Mouse (Mus musculus) kidney, adult 9 months (tissue): ENCODE measurements around the gene Spem1.

Experiments
- DNase-seq: peaks from one replicate; pipeline ENCODE4 v3.0.0; 2022

Spem1 gene

DNA sequence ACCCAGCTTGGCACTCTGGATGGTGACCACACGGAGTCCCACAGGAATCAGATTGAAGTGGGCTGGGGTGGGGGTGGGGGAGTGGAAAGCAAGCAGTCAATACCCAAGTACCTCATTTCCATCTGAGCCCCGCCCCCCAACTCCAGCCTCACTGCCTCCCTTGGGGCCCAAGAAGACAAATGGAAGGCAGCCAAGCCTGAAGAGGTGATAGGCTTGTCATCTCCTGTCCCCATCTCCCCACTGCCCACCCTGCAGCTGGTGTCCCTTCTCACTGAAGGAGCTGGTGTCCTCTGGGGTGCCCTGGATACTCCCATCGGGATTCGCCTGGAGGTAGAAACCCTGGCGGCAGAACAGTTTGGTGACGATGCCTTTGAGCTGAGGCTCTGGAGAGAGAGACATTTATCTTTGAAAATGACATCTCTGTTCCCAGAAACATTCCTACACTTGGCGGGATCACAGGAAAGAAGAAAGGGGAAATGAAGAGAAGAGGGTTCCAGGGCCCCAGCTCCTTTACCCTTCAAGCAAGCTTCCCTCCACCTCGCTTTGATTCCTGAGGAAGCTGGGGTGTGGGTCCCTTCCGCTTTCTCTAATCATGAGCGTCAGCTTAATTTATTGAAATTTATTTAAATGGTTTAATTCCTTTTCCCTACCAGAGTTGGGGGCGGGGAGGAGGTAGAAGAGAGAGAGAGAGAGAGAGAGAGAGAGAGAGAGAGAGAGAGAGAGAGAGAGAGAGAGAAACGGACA lies 22.4 kb downstream of the Spem1 start:
- DNase-seq: no peak

DNA sequence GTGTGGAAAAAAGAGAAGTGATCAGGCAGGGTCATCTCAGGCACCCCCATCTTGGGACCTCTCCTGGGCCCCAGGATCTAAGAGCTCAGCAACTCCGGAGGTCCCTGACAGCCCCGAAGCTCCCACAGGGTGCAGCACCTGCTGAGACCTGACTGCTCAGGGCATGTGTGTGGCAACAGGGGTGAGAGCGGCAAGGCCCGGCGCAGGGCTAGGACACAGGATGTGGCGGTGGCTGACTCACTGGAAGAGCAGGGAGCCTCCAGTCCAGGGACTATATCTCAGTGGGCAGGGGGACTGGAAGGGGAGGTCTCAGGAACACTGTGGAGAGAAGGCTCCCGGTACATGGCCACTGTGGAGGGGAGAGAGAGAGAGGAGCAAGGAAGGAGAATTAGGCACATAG lies 24.1 kb downstream of the Spem1 start:
- no peak for DNase-seq

DNA sequence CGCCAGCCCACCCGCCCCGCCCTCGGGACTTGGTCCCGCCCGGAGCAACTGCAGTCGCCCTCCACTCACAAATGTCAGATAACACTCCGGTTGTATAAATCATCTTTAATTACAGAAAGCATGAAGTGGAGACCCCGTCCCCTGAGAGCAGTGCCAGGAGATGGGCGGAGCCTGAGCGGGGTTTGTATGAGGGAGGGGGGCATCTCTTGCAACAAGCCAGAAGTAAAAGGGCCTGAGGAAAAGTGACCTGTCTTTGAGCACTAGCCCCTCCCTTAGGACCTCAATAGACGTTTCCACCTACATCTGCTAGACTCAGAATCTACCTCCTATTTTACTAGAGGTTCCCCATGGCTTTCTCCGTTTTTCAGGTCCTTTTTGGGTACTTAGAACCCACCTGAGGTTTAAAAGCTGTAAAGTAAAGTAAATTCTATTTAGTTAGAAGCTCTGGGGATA lies 26.0 kb downstream of the Spem1 start:
- DNase-seq: peak; percentile 34

DNA sequence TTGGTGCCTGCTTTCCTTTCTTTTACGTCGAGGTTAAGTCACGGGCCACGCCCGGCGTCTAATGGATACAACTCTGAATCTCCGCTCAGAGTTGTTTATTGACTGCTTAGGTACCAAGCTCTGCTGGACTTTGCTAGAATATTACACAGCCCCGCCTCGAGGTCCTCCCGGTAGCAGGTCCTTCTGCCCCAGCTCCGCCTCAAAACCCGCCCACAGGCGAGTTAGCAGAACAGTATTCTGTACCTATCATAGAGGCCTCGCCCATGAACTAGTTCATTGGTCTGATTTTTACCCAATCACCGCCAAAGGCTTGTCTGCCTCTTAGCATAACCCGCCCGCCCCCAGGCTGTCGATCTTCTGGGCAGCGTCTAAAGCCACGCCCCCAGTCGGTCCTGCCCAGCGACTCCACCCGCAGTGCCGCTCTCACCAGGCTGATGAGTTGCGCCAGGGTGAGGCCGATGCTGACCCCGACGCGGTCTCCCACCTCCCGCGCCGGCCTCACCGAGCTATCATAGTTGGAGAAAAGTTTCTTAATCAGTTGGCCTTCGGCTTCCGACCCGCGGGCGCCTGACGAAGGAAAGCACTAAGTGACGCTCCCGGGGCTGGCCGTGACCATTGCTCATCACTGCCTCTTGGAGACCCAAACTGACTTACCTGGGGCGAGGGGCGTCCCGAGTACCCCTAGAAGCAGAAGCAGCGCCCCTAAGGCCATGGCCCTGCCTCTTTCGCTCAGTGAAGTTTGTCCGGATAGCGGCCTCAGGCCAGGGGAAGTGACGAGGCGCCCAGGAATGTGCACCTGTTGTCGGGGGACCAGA lies 26.6 kb downstream of the Spem1 start, which contains the start of gene Chrnb1:
Gene Chrnb1 (minus strand): TSS at position 776 of the 815 bp plus-strand sequence.
- peak; percentile 99 for DNase-seq

DNA sequence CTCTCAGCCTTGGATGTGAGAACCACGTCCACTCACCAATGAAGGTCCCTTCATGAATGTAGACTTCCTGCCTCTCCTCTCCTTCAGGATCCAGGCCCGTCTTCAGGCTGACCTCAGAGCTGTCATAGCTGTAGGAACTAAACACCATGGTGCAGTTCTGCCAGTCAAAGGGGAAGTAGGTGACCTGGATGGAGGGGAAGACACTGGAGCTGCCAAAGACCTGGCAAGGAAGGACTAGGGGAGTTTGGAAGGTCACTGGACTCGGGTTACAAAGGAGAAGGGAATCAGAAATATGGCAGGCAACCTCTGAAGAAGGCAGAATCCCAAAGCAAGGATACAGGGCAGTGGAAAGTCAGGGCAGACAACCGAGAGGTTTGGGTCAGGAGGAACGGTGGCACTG lies 28.6 kb downstream of the Spem1 start:
- no peak for DNase-seq

DNA sequence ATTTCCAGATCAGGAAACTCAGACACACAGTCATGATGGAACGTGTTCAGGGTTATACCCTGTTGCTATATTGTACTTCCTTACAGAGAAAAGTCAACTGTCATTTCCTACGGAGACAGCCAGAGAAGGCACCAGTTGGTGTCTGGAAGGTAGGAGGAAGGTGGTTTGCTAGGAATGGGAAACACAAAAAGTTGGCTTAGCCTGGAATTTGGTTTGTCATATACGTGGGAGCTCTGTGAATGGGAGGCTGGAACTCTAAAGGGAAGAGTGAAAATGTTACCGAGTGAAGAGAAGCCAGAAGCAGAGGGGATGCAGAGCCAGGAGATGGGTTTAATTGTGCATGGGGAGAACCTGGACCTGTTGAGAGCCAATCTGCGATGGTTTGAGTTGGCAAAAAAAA lies 30.6 kb downstream of the Spem1 start:
- DNase-seq: no peak

DNA sequence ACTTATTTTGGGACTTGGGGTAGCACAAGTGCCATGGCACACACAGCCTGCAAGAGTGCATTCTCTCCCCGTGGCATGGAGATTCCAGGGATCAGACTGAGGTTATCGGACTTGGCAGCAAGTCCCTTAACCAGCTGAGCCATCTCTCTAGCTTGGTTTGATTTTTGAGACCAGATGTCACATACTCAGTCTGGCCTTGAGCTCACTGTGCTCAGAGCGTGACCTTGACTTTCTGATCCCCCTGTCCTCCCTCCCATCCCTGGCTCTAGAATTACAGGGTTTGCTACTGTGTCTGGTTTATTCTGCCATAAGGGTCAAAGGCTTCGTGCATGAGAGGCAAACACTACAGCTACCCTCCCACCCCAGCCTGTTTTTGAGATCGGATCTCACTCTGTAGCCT lies 32.5 kb downstream of the Spem1 start:
- no peak for DNase-seq

DNA sequence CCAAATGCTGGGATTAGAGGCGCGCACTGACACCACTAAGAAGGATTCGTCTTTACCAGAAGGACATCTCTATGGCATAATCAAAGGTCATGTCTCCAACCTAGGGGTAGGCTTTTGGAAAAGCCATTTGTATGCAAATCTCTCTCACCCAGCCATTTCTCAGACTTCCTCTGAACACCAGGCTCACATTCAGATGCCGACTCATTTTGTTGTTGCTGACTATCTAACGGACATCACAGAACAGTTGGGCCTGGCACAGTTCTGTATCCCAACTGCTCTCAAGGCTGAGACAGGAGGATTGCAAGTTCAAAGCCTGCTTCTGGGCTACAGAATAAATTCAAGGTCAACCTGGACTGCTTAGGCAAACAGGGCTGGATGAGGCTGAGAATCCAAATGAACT lies 34.7 kb downstream of the Spem1 start:
- DNase-seq: no peak

DNA sequence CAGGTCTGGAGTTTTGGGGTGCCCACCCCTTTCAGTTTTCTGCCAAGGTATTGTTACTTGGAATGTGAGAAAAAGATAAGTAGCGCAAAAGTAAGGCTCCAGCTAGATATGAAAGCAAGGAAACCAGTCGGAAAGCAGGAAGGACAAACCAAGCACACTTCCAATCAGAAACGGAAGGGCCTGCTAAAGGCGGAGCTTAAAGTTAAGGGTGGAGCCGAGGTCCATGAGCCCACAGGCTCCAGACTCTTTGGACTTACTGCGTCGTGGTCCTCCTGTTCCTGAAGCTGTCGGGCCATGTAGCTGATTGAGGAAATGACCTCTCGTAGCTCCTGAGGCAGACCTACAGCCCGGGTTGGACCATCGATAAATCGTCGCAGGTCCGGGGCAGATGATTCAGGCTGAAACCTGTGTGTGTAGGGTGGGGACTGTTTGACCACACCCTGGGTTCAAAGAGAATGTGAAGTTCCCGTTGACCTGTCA lies 37.1 kb downstream of the Spem1 start:
- DNase-seq: peak; percentile 49

DNA sequence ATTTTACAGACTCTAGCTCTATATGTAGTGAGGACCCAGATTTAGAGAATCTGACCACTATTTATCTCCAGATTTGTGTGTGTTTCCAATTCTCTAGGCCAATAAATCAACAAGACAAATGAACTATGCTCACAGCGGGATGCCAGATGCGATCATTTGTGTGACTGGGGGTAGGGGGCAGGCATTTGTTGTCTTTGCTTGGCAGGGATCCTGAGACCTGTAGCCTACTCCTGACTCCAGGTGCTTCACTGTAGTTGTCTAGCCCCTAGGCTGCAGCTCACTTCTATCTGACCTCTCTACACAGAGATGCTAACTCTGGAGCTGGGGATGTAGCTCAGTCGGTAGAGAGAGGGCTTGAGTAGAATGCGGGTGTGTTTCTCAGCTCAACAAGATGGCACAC lies 40.2 kb downstream of the Spem1 start:
- DNase-seq: no peak

DNA sequence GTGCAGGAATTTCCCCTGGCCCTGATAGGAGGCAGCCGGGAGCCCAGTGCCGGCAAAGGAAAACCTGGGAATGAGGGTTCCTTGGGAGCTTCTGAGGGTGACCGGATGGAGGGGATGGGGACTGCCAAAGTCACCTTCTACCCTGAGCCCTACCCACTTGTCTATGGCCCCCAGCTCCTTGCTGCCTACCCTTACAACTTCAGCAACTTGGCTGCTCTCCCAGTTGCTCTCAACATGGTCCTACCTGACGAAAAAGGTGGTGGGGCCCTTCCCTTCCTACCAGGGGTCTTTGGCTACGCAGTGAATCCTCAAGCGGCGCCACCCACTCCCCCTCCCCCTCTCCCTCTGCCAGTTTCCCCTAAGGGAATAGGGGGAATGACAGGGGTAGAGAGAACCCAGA lies 43.0 kb downstream of the Spem1 start:
- DNase-seq: no peak

DNA sequence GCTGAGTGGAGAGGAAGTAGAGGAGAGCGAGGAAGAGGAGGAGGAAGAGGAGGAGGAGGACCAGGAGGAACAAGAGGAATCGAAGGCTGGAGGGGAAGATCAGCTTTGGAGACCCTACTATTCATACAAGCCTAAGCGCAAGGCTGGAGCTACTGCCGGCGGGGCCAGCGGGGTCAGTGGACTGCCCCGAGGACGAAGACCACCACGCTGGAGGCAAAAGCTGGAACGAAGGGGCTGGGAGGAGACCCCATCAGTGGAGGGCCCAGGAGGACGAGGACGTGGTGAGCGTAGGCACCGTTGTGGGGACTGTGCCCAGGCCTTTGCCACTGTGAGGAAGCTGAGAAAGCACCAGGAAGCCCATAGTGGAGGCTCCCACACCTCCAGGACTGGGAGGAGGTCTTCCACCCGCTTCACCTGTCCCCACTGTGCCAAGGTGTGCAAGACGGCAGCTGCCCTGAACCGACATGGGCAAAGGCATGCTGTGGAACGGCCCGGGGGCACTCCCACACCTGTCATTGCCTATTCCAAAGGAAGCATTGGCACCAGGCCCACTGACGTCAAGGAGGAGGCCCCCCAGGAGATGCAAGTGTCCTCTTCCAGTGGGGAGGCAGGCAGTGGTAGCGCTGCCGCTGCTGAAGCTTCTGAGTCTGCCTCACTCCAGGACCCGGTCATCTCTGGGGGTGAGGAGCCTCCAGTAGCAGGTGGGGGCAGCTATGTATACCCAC lies 43.6 kb downstream of the Spem1 start:
- DNase-seq: no peak

DNA sequence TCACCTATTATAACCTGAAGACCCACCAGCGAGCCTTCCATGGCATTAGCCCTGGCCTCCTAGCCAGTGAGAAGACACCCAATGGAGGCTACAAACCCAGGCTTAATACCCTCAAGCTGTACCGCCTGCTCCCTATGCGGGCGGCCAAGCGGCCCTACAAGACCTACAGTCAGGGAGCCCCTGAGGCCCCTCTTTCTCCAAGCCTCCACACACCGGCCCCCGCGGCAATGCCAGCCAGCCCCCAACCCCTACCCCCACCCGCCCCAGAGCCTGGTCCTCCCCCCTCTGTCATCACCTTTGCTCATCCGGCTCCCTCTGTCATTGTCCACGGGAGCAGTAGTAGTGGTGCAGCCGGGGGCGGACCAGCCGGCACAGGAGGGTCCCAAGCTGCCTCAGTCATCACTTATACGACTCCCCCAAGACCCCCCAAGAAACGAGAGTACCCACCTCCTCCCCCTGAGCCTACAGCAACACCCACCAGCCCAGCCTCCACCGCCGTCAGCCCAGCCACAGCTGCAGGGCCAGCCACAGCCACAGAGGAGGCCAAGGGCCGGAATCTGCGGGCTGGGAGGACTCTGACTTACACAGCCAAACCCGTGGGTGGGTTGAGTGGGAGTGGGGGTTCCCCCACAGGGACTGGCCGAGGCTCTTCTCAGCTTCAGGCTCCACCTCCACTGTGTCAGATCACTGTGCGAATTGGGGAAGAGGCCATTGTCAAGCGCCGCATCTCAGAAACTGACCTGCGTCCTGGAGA lies 44.3 kb downstream of the Spem1 start:
- DNase-seq: no peak

DNA sequence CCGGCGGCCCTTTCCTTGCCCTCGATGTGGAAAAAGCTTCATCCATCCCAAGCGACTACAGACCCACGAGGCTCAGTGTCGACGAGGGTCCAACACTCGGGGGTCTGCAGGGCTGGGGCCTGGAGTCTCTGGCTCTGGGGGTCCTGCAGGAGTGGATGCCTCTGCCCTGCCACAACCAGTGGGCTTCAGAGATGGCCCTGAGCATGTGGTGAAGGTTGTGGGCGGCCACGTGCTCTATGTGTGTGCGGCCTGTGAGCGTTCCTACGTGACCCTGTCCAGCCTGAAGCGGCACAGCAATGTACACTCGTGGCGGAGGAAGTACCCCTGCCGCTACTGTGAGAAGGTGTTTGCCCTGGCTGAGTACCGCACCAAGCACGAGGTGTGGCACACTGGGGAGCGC lies 45.5 kb downstream of the Spem1 start:
- no peak for DNase-seq

DNA sequence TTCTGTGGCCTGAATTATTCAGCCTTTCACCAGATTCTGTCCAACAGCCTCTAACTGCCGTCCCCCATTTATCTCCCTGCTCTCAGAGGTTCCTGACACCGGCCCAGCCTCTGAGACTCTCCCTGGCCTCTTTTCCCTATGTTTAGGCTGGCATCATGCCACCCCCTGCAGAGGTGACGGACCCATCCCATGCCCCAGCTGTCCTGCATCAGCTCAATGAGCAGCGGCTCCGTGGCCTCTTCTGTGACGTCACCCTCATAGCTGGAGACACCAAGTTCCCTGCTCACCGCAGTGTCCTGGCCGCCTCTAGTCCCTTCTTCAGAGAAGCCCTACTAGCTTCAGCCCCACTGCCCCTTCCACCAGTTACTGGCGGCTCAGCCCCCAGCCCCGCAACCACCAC lies 46.3 kb downstream of the Spem1 start:
- DNase-seq: no peak

DNA sequence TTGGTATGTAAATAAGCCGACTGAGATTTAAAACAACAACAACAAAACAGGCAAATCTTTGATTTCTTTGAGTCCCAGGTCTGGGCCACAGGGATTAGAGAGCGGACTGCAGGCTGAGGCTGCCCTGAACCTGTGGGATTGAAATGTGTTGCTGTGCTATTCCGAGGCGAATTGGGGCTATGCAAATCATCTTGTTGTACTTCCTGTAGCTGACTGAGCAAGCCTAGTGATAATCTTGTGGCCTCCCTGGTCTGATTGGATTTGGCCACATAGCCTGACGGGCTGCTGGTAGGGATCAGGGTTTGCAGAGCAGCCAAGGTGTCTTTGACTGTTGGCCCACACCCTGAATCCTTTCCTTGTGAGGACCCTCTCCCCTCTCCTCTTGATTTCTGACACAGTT lies 47.0 kb downstream of the Spem1 start:
- no peak for DNase-seq
